Mouse (Mus musculus): Measurements from ENCODE around the gene Mlec.

The Mlec gene

GRCm38 (mm10) chr5:115158040-115158983, at the start of gene Mlec:
Gene Mlec (minus strand): TSS chr5:115158179.
- peak; percentile 99 for DNase-seq

- no peak for DNase-seq
Measured at GRCm38 (mm10) chr5:115207244-115207643, 49.3 kb upstream of the Mlec start.

- DNase-seq, result peak; percentile 91
Measured at GRCm38 (mm10) chr5:115204562-115205311, 46.8 kb upstream of the Mlec start.

DNA sequence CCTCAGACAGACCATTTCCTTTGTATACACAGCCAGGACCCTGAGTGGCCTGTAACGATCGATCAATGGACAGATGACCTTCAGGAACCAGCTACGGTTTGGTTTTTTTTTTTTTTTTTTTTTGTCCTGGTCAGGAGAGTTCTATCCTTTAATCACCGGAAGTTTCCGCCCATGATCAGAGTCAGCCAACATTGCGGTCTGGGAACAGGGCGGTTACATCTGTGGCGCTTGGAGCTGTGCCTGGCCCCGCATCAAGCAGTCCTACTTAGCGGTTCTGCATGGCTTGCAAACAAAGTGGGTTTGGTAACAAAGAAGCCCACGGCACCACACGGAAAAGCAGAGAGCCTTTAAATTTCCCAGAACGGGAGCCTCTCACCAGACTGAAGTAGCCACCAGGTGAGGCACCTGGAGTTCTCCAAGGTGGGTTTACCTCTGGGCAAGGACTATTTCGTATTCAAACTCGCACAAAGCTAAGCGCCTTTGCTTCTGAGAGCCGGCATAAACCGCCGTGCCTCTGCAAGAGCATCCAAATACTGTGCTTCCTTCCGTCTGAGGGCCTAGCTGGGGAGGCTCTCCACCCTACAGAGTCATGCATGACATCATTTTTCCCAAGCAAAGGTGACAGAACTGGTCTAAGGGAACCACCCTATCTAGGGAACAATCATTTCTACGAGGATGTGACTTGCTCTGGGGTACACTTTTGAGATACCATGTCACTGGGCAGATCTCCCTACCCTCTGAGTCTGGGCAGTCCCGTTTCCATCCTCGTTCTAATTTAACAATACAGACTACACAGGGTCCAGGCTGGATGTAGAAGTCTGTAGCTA, 46.0 kb upstream of the Mlec start:
- DNase-seq, result peak; percentile 64

DNA sequence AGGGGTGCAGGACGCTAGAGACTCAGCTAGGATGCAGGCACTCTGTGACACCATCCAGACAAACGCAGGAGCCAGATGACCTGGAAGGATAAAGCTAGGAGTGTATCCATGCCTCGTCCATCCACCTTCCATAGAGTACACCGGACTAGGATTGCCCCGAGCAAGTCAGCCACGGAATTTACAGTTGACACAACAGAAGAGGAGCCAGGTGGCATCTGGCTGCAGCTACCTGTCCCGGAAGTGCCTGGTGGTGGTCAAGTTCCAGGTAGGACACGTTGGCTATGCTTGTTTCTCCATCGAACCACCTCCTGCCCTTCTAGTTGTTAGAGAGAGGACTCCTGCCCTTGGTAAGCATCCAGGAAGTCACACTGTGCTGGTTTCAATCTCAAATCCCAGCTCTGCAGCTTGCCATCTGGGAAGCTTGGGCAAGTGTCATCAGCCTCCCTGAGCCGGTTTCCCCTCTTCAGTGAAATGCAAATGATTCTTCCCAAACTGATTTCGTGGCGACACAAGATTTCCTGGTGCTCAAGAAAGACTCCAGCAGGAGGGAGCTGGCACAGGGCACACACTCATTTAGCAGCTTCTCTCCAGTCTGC, 36.7 kb upstream of the Mlec start:
- DNase-seq, result peak; percentile 77

- DNase-seq, result peak; percentile 75
Measured at GRCm38 (mm10) chr5:115193669-115194625, 36.0 kb upstream of the Mlec start, which contains the start of gene Cabp1. Gene Cabp1 (minus strand): TSS chr5:115194381.

- DNase-seq, result peak; percentile 76
Measured at GRCm38 (mm10) chr5:115193226-115193625, 35.2 kb upstream of the Mlec start.

DNA sequence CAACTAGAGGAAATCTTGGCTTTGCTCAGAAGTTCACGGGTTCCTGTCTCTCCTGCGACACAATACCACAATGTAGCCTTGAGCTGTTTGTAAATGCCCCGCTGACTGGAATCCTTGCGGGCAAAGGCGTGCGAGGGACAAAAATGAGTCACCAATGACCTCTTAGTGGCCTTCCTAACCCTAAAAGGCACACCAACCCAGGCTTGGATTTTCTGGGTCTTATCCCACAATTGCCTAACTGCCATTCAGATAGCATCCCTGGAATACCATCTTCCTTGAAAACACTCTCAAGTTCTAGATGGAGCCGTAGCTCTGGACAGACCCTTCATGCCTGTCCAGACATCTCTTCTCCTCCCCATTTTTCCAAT, 34.8 kb upstream of the Mlec start:
- DNase-seq, result peak; percentile 52

- peak; percentile 73 for DNase-seq
Measured at GRCm38 (mm10) chr5:115191880-115192827, 34.2 kb upstream of the Mlec start.

DNA sequence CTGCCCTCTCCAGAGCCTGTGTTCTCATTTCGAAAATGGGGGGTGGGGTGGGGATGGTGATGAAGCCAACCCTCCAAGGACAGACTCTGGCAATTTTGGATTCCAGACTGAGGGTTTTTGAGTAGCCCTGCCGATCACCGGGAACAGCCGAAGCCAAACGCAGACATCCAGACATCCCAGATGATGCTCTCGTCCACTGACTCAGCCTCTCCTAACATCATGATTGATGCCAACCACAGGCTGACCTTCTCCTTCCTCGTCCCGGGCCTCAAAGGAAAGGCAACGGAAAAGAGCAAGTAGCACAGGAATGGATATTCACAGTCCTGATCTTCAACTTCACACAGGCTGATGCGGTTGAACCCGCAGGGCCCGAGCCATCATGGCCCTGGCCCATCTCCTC, 32.1 kb upstream of the Mlec start:
- DNase-seq, result no peak

DNA sequence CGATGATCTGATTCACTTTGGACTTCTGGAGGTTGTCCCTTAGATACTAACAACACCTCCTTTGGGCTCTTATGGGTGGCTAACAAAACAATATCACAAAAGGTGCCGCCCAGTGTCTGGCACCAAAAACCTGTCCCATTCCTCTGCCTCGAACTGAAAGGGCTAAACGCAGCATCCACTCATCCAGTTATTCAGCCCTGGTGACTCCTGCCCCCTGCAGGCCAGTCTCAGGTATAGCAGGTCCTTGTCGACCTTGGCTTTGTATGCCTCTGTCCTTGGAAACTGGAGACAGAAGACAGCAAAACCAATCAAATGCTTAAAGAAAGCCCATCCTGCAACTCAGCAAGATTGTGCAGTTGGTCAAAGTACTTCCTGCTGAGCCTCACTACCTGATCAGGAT, 30.8 kb upstream of the Mlec start:
- peak; percentile 81 for DNase-seq

GRCm38 (mm10) chr5:115187188-115188131, 29.5 kb upstream of the Mlec start:
- DNase-seq, result peak; percentile 98

GRCm38 (mm10) chr5:115186371-115187073, 28.5 kb upstream of the Mlec start:
- DNase-seq, result peak; percentile 50

- DNase-seq, result peak; percentile 83
Measured at GRCm38 (mm10) chr5:115184726-115185125, 26.7 kb upstream of the Mlec start.

GRCm38 (mm10) chr5:115183482-115183881, 25.5 kb upstream of the Mlec start:
- DNase-seq, result no peak

GRCm38 (mm10) chr5:115182925-115183324, 24.9 kb upstream of the Mlec start:
- DNase-seq, result no peak

DNA sequence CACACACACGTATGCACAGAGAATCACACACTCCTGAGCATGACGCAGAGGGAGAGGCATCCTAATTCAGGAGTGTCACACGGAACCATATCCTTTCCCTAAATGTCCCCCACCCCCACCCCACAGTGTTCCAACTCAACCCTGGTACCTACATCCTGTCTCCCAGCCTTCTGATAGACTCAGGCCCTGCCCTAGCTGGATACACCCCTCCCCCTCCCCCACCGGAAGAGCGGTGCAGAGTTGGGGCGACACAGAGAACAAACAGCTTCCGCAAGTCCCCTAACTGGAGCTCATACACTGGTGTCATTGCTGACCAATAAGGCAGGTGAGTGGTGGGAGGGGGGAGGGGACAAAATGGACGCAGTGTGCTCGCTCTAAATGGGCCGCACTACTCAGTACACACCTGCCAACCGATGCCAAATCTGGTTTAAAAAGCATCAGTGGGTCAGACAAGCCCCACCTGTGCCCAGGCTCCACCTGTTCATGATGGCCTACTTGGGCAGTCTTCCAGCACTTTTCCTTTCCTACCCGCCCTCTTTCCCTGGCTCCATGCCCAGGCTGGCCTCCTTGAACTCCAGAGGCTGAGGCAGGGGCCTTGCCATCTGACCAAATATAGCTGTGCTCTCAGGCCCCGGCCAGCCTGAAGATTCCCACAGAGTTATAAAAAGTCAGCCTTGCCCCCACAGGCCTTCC, 23.4 kb upstream of the Mlec start:
- DNase-seq, result peak; percentile 81

DNA sequence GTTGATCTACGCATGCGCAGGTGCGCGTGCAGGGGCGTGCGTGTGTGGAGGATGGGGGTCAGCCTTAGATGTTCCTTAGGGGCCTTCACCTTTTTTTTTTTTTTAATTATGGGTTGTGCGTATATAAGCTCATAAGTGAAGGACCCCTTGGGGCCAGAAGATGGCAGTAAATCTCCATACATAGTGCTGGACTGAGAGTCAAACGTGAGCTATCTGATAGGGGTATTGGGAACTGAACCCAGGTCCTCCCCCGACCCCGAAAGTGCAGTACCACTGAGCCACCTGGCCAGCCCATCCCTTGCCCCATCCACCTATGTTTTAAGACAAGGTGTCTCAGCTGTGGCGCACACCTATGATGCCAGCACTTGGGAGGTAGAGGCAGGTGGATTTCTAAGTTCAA, 21.6 kb upstream of the Mlec start:
- no peak for DNase-seq
